Mouse (Mus musculus): Measurements from ENCODE around the gene Klhl31.
A peak's percentile ranks its signal among the peaks of the same experiment; 100 is the strongest.

Klhl31 gene

DNA sequence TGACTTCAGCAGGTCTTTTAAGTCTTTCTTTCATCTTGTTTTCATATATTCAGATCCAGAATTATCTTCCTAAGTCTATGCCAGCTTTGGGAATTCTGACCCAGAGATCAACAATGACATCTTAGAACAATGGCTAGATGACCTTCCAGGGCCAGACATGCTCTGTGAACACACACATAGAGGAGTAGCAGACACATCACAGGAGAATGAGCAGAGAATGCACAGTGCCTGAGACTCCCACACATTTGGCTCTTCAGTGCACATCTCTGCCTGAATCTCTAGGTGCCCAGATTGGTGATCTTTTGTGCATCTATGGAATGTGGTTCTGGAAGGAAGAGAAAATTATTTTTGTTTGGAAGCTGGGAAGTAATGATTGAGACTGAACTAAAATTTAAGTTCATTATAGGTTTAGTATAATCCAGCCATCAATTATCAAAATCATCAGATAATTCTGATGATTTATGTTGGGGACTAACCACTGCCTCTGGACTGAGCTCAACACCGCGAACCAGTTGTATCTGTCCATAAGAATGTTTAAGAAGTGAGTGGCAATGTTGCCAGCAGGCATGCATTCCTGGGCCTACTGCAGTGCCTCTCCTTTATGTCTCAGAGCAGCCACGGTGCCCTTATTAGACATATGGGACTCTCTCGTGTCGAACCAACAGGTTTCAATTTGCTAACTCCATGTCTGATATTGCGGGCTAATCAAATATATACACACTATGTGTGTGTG lies 12.8 kb upstream of the Klhl31 start:
- DNase-seq (ENCODE audit: low read depth, low spot score): no peak

GRCm38 (mm10) chr9:77624171-77624570 lies 12.1 kb upstream of the Klhl31 start:
- DNase-seq (ENCODE audit: low read depth, low spot score): no peak

DNA sequence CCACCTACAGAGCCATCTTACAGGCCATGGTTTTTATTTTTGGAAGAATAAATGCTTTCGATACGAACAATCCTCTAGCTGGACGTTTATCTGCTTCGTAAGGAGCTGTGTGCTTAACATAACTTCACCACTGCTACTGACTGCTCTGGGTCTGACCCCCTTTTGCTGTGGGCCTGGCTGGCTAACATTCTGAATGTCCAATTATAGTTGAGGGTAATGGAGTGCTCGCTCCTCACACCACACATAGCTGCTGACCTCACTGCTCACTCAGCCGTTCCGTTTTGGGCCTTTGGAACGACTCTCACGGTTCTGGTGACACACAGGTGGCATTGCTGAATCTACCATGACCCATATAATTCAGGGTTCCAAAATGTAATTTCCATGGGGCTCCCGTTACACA lies 7.6 kb upstream of the Klhl31 start:
- no peak for DNase-seq (ENCODE audit: low read depth, low spot score)

- no peak for DNase-seq (ENCODE audit: low read depth, low spot score)
These were observed 6.6 kb upstream of the Klhl31 start for GRCm38 (mm10) chr9:77629708-77630107.

DNA sequence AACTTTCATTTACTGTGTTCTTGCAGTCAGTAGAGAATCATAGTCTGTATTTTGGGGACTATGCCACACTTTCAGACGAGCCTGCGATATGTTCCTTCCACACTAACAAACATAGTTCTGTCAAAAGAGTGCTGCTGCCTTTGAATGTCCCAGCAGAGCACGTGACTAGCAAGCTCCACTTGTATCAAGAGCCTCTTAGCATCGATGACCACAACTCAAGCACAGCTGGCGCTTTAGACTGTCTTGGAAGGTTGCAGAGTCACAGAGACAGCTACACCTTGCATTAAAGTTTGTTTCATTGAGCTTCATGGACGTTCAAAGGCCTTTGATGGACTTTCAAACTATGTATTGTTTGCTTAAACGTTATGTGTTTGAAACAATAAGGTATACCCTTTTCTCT lies 5.5 kb upstream of the Klhl31 start:
- no peak for DNase-seq (ENCODE audit: low read depth, low spot score)

GRCm38 (mm10) chr9:77632432-77632831 lies 3.9 kb upstream of the Klhl31 start:
- no peak for DNase-seq (ENCODE audit: low read depth, low spot score)

GRCm38 (mm10) chr9:77636003-77636402 lies 297 bp upstream of the Klhl31 start:
- DNase-seq (ENCODE audit: low read depth, low spot score): no peak

GRCm38 (mm10) chr9:77637357-77637756 lies 1.1 kb downstream of the Klhl31 start:
- no peak for DNase-seq (ENCODE audit: low read depth, low spot score)

DNA sequence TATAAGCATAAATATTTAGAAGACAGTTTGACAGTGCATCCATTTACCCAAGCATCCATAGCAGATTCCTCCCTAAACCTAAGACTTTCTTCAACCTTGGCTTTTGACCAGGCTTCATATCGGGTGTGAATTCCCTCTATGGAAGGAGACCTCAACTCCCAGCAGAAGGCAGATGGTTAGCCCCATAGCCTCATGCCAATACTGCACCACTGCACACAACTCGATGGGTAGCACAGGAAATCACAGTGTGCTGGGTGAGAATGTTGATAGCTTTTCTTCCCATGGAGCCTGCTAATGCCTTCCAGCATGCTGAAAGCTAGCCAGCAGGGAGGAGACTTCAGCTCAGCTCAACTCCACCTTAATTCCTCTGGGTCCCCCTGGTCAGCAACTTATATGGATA lies 8.9 kb downstream of the Klhl31 start:
- no peak for DNase-seq (ENCODE audit: low read depth, low spot score)

GRCm38 (mm10) chr9:77651847-77652246 lies 15.5 kb downstream of the Klhl31 start:
- DNase-seq (ENCODE audit: low read depth, low spot score): no peak

- DNase-seq (ENCODE audit: low read depth, low spot score): no peak
These were observed 17.6 kb downstream of the Klhl31 start for GRCm38 (mm10) chr9:77653907-77654306.

- DNase-seq (ENCODE audit: low read depth, low spot score): peak; percentile 52
These were observed 19.1 kb downstream of the Klhl31 start for GRCm38 (mm10) chr9:77655181-77655934.

- DNase-seq (ENCODE audit: low read depth, low spot score): peak; percentile 70
These were observed 19.6 kb downstream of the Klhl31 start for GRCm38 (mm10) chr9:77655935-77656288.

- no peak for DNase-seq (ENCODE audit: low read depth, low spot score)
These were observed 26.6 kb downstream of the Klhl31 start for GRCm38 (mm10) chr9:77662917-77663316.

- DNase-seq (ENCODE audit: low read depth, low spot score): no peak
These were observed 33.8 kb downstream of the Klhl31 start for GRCm38 (mm10) chr9:77670095-77670494.

- DNase-seq (ENCODE audit: low read depth, low spot score): peak; percentile 30
These were observed 34.7 kb downstream of the Klhl31 start for GRCm38 (mm10) chr9:77671004-77671403.

DNA sequence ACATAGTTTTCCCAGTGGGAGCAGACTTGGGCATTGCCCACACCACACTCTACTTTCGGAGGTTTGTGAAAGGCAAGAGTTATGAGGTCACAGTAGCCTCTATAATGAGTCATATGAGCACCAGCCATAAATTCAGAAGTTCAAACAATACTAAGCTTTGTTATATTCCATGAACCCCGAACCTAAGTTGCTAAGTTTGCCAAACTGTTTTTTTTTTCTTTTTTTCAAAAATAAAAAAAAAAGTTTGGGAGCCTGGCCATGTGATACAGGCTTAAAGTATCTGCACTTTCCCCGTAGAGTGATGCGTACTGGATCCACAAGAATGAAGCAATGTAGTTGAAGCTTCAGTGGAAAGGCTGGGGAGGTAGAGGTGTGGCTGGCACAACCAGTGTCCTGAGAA lies 36.9 kb downstream of the Klhl31 start:
- no peak for DNase-seq (ENCODE audit: low read depth, low spot score)

DNA sequence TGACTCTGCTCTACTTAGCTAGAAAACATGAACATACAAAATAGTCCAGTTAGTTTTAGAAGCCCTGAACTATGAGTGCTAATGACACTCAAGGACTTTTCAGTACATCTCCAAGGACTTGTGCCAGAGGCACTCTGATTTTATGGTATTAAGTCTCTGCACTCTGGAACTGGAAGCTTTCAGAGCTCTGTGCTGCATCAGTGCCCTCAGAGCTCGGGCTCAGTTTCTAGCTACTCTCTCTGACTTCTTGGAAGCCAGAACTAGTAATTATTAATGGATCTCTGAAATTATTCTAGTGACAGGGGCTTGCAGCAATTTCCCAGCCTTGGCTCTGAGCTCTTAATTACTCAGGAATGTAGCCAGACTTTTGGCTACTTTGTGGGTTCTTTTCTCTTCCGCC lies 37.7 kb downstream of the Klhl31 start:
- no peak for DNase-seq (ENCODE audit: low read depth, low spot score)

DNA sequence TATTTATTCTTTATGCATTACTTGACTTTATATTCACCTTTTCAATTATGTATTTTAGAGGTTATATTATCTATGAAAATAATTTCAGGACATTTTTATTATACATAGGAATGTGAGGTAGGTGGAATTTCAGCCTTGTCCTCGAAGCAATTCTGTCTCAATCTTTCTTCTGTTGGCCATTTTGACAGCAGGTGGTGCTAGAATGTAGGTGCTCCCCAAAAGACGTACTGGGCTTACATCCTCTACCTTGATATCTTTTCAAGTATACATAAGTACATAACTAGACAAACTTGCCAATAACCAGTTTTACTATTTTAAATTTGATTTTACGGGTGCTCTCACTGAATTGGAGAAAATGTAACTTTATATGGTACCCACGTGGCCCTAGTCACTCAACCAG lies 48.6 kb downstream of the Klhl31 start:
- DNase-seq (ENCODE audit: low read depth, low spot score): no peak

GRCm38 (mm10) chr9:77685825-77686500 lies 49.7 kb downstream of the Klhl31 start:
- no peak for DNase-seq (ENCODE audit: low read depth, low spot score)

GRCm38 (mm10) chr9:77692707-77693106 lies 56.4 kb downstream of the Klhl31 start:
- DNase-seq (ENCODE audit: low read depth, low spot score): no peak

- DNase-seq (ENCODE audit: low read depth, low spot score): no peak
These were observed 57.1 kb downstream of the Klhl31 start for GRCm38 (mm10) chr9:77693405-77693804.

DNA sequence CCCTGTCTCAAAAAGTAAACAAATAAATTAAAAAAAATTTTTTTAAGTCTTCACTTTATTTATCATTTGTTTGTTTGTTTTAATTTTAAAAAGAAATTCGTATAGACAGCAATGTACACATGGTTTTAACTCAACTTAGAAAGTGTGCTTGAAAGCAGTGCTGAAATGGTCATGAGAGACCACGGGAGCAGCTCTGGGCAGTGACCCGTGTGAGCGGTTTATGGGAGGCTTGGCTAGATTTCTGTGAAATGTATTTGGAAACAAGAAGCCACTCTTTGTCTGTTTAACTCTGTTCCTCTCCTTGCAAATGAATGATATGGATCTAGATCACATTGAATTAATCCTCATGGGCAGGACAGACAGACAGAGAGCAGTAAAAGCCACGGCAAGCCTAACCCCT lies 59.3 kb downstream of the Klhl31 start:
- no peak for DNase-seq (ENCODE audit: low read depth, low spot score)

All from CD4-positive helper T cell, adult 2 months (primary cell).